Mouse (Mus musculus) liver, embryonic 12.5 days (tissue): ENCODE data around the gene Terb2. TPM values are rescaled to one million over a fixed set of nuclear protein-coding genes. Genes with fewer than 3 reads are reported as not detected.

ENCODE experiments used
- ATAC-seq: fragments of 200-750 bp; cut with Nextera tagmentation; 2 replicates; pipeline ENCODE4 v1.8.0; 2017; ENCODE audit warnings: moderate number of reproducible peaks, mild to moderate bottlenecking, moderate library complexity
- H3K27ac ChIP-seq: fragments of 300-500 bp; sonication (generic); 2 replicates; pipeline ENCODE4 v1.5.1; 2016; ENCODE audit warnings: mild to moderate bottlenecking
- H3K27me3 ChIP-seq: fragments of 300-500 bp; sonication (generic); replicated peaks from 2 replicates; pipeline ENCODE4 v1.6.1; 2016; ENCODE audit warnings: mild to moderate bottlenecking, moderate library complexity
- H3K36me3 ChIP-seq: fragments of 300-500 bp; sonication (generic); 2 replicates; pipeline ENCODE4 v1.6.1; 2016; ENCODE audit warnings: mild to moderate bottlenecking, moderate library complexity
- H3K4me1 ChIP-seq: fragments of 300-500 bp; sonication (generic); 2 replicates; pipeline ENCODE4 v1.6.1; 2016
- H3K4me2 ChIP-seq: fragments of 300-500 bp; sonication (generic); 2 replicates; pipeline ENCODE4 v1.6.1; 2016; ENCODE audit warnings: mild to moderate bottlenecking, moderate library complexity
- H3K4me3 ChIP-seq: fragments of 300-500 bp; sonication (generic); 2 replicates; pipeline ENCODE4 v1.5.1; 2016; ENCODE audit warnings: mild to moderate bottlenecking, moderate library complexity
- H3K9ac ChIP-seq: fragments of 300-500 bp; sonication (generic); 2 replicates; pipeline ENCODE4 v1.6.1; 2016; ENCODE audit warnings: mild to moderate bottlenecking, moderate library complexity
- H3K9me3 ChIP-seq: fragments of 300-500 bp; sonication (generic); replicated peaks from 2 replicates; pipeline ENCODE4 v1.6.1; 2016; ENCODE audit warnings: mild to moderate bottlenecking, moderate library complexity
- WGBS: fragments of 180-500 bp; shearing (Covaris S2); methylation state at CpG from one replicate; pipeline ENCODE4 v1.1.7; 2016; ENCODE audit not compliant: insufficient replicate concordance; 5-methylcytosine and 5-hydroxymethylcytosine counted together
- polyA plus RNA-seq: library from polyadenylated mRNA; unstranded; fragments of >200 nt; fragmentation: Nextera tagmentation; extraction: Ambion mirVana; gene quantifications from 2 replicates; pipeline ENCODE4 v1.2.1, GENCODE M21; 2016

Terb2 gene
- polyA plus RNA-seq, 1 experiment from 2014 or later = not detected

DNA sequence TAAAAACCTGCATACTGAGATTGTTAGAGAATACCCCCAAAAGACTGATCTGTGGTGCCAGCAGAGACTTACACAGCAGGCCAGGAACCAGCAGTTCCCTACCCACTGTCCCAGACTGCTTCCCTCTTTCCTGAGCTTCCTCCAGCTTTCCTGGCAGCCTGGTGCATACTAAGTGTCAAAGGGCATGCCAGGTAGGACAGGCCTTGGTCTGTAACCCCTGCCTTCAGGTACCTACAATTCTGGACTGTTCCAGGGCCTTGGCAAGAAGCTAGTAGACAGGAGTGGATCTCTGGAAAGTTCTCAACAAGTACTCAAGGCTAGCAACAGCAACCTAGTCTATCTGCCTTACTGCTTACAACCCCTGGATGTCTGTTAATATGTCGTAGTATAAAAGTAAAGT, 34.9 kb upstream of the Terb2 start:
- no peak overlapping the region for H3K4me3 ChIP-seq
- H3K4me2 ChIP-seq = no peak overlapping the region
- H3K36me3 ChIP-seq = peaks cover 39% of the 10 kb centered on the region
- no peak overlapping the region for H3K9ac ChIP-seq
- ATAC-seq = no peak
- H3K4me1 ChIP-seq = peaks cover 46% of the 10 kb centered on the region
- no peaks in the 10 kb centered on the region for H3K9me3 ChIP-seq
- H3K27ac ChIP-seq = no peak overlapping the region
- no peaks in the 10 kb centered on the region for H3K27me3 ChIP-seq
- 77% methylated on average over 1 of the region's 1 CpGs for WGBS

GRCm38 (mm10) chr2:122152850-122153249, 33.2 kb upstream of the Terb2 start:
- Histone ChIP-seq H3K4me3 (no peak overlapping the region), H3K4me2 (no peak overlapping the region), H3K27me3 (no peaks in the 10 kb centered on the region), H3K27ac (no peak overlapping the region), H3K9me3 (no peaks in the 10 kb centered on the region), H3K9ac (no peak overlapping the region), H3K4me1 (peaks cover 37% of the 10 kb centered on the region), H3K36me3 (peaks cover 39% of the 10 kb centered on the region)
- no peak for ATAC-seq
- 65% methylated on average over 3 of the region's 3 CpGs for WGBS

DNA sequence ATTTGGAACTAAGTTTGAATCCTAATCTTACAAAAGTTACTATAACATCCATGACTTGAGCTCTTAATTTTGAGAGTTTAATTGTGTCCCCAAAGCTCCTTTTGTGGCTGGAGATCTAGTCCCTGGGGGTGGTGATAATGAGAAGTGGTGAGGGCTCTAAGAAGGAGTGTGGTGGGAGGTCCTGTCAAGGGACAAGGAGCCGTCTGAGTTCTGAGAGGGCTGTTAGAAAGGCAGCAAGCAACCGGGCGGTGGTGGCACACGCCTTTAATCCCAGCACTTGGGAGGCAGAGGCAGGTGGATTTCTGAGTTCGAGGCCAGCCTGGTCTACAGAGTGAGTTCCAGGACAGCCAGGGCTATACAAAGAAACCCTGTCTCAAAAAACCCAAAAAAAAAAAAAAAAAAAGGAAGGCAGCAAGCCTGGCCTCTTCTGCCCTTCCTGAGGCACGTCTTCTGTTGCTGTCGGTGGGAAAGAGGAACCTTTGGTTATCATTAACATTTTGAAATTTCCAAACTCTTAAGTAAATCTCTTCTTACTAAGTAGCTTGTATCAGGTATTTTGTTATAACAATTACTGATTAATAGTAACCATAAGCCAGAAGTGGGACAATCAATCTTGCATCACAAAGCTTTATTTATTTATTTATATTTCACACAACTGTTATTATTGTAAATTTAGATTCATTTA, 32.2 kb upstream of the Terb2 start:
- Histone ChIP-seq H3K27me3 (no peaks in the 10 kb centered on the region), H3K4me3 (no peak overlapping the region), H3K4me2 (no peak overlapping the region), H3K36me3 (peaks cover 39% of the 10 kb centered on the region), H3K4me1 (peaks cover 35% of the 10 kb centered on the region), H3K9ac (no peak overlapping the region), H3K27ac (no peak overlapping the region), H3K9me3 (no peaks in the 10 kb centered on the region)
- no peak for ATAC-seq
- WGBS = 34% methylated on average over 7 of the region's 7 CpGs

GRCm38 (mm10) chr2:122154479-122154878, 31.6 kb upstream of the Terb2 start:
- Histone ChIP-seq H3K9ac (no peak overlapping the region), H3K9me3 (no peaks in the 10 kb centered on the region), H3K4me3 (no peak overlapping the region), H3K36me3 (peaks cover 39% of the 10 kb centered on the region), H3K27ac (no peak overlapping the region), H3K4me2 (no peak overlapping the region), H3K4me1 (peaks cover 29% of the 10 kb centered on the region), H3K27me3 (no peaks in the 10 kb centered on the region)
- 73% methylated on average over 2 of the region's 2 CpGs for WGBS
- ATAC-seq = no peak

DNA sequence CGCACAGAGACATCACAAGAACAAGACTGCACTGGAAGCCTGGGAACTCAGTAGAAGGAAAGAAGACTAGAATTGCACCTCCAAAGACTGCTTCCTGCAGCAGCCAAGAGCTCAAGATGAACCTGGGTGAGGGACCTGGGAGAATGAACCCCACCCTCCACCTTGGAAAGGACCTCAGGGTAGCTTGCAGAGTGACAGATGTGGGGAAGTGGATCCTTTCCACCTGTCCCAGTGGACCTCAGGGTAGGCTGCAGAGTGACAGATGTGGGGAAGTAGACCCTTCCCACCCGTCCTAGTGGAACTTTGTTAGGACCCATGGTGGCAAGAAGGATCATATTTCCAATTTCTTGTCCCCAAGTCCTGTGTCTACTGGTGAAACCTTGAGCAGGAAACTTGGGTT, 30.8 kb upstream of the Terb2 start:
- ATAC-seq = no peak
- Histone ChIP-seq H3K4me3 (no peak overlapping the region), H3K27me3 (no peaks in the 10 kb centered on the region), H3K9ac (no peak overlapping the region), H3K4me1 (peaks cover 20% of the 10 kb centered on the region), H3K36me3 (peaks cover 39% of the 10 kb centered on the region), H3K27ac (no peak overlapping the region), H3K9me3 (no peaks in the 10 kb centered on the region), H3K4me2 (no peak overlapping the region)
- WGBS = 52% methylated on average over 2 of the region's 2 CpGs

GRCm38 (mm10) chr2:122156051-122156700, 29.9 kb upstream of the Terb2 start:
- H3K9me3 ChIP-seq = no peaks in the 10 kb centered on the region
- no peak overlapping the region for H3K4me2 ChIP-seq
- H3K36me3 ChIP-seq = peaks cover 32% of the 10 kb centered on the region
- no peak overlapping the region for H3K9ac ChIP-seq
- WGBS = 65% methylated on average over 4 of the region's 4 CpGs
- peak; percentile 53 for ATAC-seq
- no peak overlapping the region for H3K4me3 ChIP-seq
- 0 out of 2 replicates have a peak, but pooled peaks cover 12% of the 10 kb centered on the region for H3K4me1 ChIP-seq
- no peaks in the 10 kb centered on the region for H3K27me3 ChIP-seq
- H3K27ac ChIP-seq = no peak overlapping the region; the same call in 1 of the 2 replicates

DNA sequence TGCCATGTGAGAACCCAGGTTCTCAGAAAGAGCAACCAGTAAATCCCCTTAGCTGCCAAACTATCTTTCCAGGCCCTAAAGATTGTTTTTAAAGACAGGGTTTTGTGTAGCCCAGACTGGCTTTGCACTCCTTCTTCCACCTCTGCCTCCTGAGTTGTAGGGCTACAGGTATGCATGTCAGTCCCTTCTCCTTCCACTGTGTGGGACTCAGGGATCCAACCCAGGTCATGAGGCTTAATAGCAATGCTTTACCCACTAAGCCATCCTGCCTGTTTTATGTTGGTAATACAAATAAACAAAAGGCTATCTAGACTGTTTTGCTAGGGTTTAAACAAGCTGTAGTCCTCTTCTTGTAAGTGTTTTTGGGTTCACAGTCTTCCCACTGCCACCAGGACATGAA, 28.5 kb upstream of the Terb2 start:
- peaks cover 19% of the 10 kb centered on the region for H3K36me3 ChIP-seq
- no peaks in the 10 kb centered on the region for H3K27me3 ChIP-seq
- no peak for ATAC-seq
- no peak overlapping the region for H3K27ac ChIP-seq
- no peak overlapping the region for H3K9ac ChIP-seq
- H3K4me3 ChIP-seq = no peak overlapping the region
- no peak overlapping the region for H3K4me2 ChIP-seq
- 0 out of 2 replicates have a peak, but pooled peaks cover 11% of the 10 kb centered on the region for H3K4me1 ChIP-seq
- no peaks in the 10 kb centered on the region for H3K9me3 ChIP-seq

- H3K9me3 ChIP-seq = no peaks in the 10 kb centered on the region
- H3K4me3 ChIP-seq = no peak overlapping the region
- H3K27ac ChIP-seq = no peak overlapping the region
- H3K36me3 ChIP-seq = peaks cover 12% of the 10 kb centered on the region
- H3K9ac ChIP-seq = no peak overlapping the region
- H3K4me1 ChIP-seq = 0 out of 2 replicates have a peak, but pooled peaks cover 11% of the 10 kb centered on the region
- H3K27me3 ChIP-seq = no peaks in the 10 kb centered on the region
- no peak overlapping the region for H3K4me2 ChIP-seq
- WGBS = 59% methylated on average over 6 of the region's 6 CpGs
- no peak for ATAC-seq
Measured at GRCm38 (mm10) chr2:122158362-122158802, 27.7 kb upstream of the Terb2 start.

- Histone ChIP-seq H3K9me3 (no peaks in the 10 kb centered on the region), H3K4me1 (0 out of 2 replicates have a peak, but pooled peaks cover 11% of the 10 kb centered on the region), H3K4me3 (no peak overlapping the region), H3K36me3 (peaks cover 4% of the 10 kb centered on the region), H3K27me3 (no peaks in the 10 kb centered on the region), H3K9ac (no peak overlapping the region), H3K27ac (no peak overlapping the region), H3K4me2 (no peak overlapping the region)
- ATAC-seq = no peak
- 77% methylated on average over 6 of the region's 6 CpGs for WGBS
Measured at GRCm38 (mm10) chr2:122159667-122160066, 26.4 kb upstream of the Terb2 start.

GRCm38 (mm10) chr2:122160680-122161079, 25.4 kb upstream of the Terb2 start, which contains the start of gene Trim69:
TSS of gene Trim69 (plus strand) at chr2:122160700.
- 38% methylated on average over 2 of the region's 2 CpGs for WGBS
- Histone ChIP-seq H3K4me1 (0 out of 2 replicates have a peak, but pooled peaks cover 5% of the 10 kb centered on the region), H3K9me3 (no peaks in the 10 kb centered on the region), H3K4me3 (no peak within 1 kb of the TSS), H3K4me2 (no peak within 1 kb of the TSS), H3K27ac (no peak within 1 kb of the TSS), H3K36me3 (no peaks in the 10 kb centered on the region), H3K27me3 (no peaks in the 10 kb centered on the region), H3K9ac (no peak within 1 kb of the TSS)
- ATAC-seq = peak; percentile 57; the same call in 1 of the 2 replicates

GRCm38 (mm10) chr2:122161542-122161941, 24.5 kb upstream of the Terb2 start:
- 0 out of 2 replicates have a peak, but pooled peaks cover 5% of the 10 kb centered on the region for H3K4me1 ChIP-seq
- 38% methylated on average over 4 of the region's 4 CpGs for WGBS
- no peak for ATAC-seq

DNA sequence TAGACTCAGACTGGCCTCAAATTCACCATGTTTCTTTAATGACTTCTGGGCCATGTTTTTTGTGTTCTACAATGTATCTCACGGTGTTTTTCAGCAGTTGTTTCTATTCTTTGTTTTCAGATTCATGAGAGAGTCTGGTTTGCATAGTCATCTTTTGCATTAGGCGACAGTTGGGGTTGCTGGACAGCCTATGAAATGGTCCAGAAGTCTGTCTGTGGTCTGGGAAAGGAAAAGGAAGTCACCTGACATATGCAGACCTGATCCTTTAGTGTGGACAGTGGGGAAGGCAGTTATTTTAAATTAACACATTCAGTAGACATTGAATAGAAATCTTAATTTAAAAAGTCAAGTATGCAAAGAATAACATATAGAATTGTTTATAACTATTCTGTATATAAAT, 23.5 kb upstream of the Terb2 start:
- Histone ChIP-seq H3K4me2 (no peak overlapping the region), H3K9ac (no peak overlapping the region), H3K9me3 (no peaks in the 10 kb centered on the region), H3K27me3 (no peaks in the 10 kb centered on the region), H3K27ac (no peak overlapping the region), H3K36me3 (no peaks in the 10 kb centered on the region), H3K4me1 (0 out of 2 replicates have a peak, but pooled peaks cover 5% of the 10 kb centered on the region), H3K4me3 (no peak overlapping the region)
- WGBS = 40% methylated on average over 2 of the region's 2 CpGs
- no peak for ATAC-seq

More at GRCm38 (mm10) chr2:122161542-122161941, 24.5 kb upstream of the Terb2 start:
- Histone ChIP-seq H3K27ac (no peak overlapping the region), H3K36me3 (no peaks in the 10 kb centered on the region), H3K9me3 (no peaks in the 10 kb centered on the region), H3K9ac (no peak overlapping the region), H3K27me3 (no peaks in the 10 kb centered on the region), H3K4me2 (no peak overlapping the region), H3K4me3 (no peak overlapping the region)
